Mouse (Mus musculus): ENCODE data around the gene 1190002N15Rik. TPM values are rescaled to one million over a fixed set of nuclear protein-coding genes. Genes with fewer than 3 reads are reported as not detected.
A peak's percentile ranks its signal among the peaks of the same experiment; 100 is the strongest.

Gene 1190002N15Rik
- polyA plus RNA-seq, 1 experiment from 2014 or later = 7.7 TPM

- Histone ChIP-seq H3K9me3 (ENCODE audit: control insufficient read depth, low read length) (no peaks in the 10 kb centered on the region), H3K27me3 (ENCODE audit: control insufficient read depth, insufficient read depth, low read depth, low read length) (no peaks in the 10 kb centered on the region), H3K4me2 (ENCODE audit: low read depth, low read length) (no peak overlapping the region; the same call in 1 of the 2 replicates), H3K9ac (ENCODE audit: low read length) (no peak overlapping the region), H3K36me3 (ENCODE audit: control insufficient read depth, insufficient read depth, low read length) (no peaks in the 10 kb centered on the region), H3K4me1 (replicated peaks; ENCODE audit: control insufficient read depth, insufficient read depth, low read length) (peaks cover 12% of the 10 kb centered on the region), H3K27ac (ENCODE audit: low read length) (no peak overlapping the region), H3K4me3 (ENCODE audit: low read length) (peak overlapping the region; percentile 14; the same call in 1 of the 2 replicates)
- ATAC-seq (ENCODE audit: low read depth) = no peak
These were observed 3.1 kb downstream of the 1190002N15Rik start for GRCm38 (mm10) chr9:94534795-94535194.

- no peaks in the 10 kb centered on the region for H3K27me3 ChIP-seq (ENCODE audit: control insufficient read depth, insufficient read depth, low read depth, low read length)
- H3K4me1 ChIP-seq (replicated peaks; ENCODE audit: control insufficient read depth, insufficient read depth, low read length) = peaks cover 13% of the 10 kb centered on the region
- no peak overlapping the region for H3K27ac ChIP-seq (ENCODE audit: low read length)
- no peak overlapping the region for H3K9ac ChIP-seq (ENCODE audit: low read length)
- ATAC-seq (ENCODE audit: low read depth) = no peak
- WGBS = 69% methylated on average over 2 of the region's 2 CpGs
- no peak overlapping the region for H3K4me3 ChIP-seq (ENCODE audit: low read length)
- no peaks in the 10 kb centered on the region for H3K36me3 ChIP-seq (ENCODE audit: control insufficient read depth, insufficient read depth, low read length)
- H3K4me2 ChIP-seq (ENCODE audit: low read depth, low read length) = peak overlapping the region; percentile 23
- no peaks in the 10 kb centered on the region for H3K9me3 ChIP-seq (ENCODE audit: control insufficient read depth, low read length)
These were observed 3.7 kb downstream of the 1190002N15Rik start for GRCm38 (mm10) chr9:94534226-94534625.

- Histone ChIP-seq H3K4me3 (ENCODE audit: low read length) (no peak overlapping the region), H3K9ac (ENCODE audit: low read length) (peak overlapping the region; percentile 24; the same call in 1 of the 2 replicates), H3K27ac (ENCODE audit: low read length) (no peak overlapping the region), H3K4me2 (ENCODE audit: low read depth, low read length) (peak overlapping the region; percentile 23), H3K4me1 (replicated peaks; ENCODE audit: control insufficient read depth, insufficient read depth, low read length) (peaks cover 13% of the 10 kb centered on the region), H3K9me3 (ENCODE audit: control insufficient read depth, low read length) (no peaks in the 10 kb centered on the region), H3K27me3 (ENCODE audit: control insufficient read depth, insufficient read depth, low read depth, low read length) (no peaks in the 10 kb centered on the region), H3K36me3 (ENCODE audit: control insufficient read depth, insufficient read depth, low read length) (no peaks in the 10 kb centered on the region)
- 31% methylated on average over 4 of the region's 4 CpGs for WGBS
- ATAC-seq (ENCODE audit: low read depth) = no peak
These were observed 4.2 kb downstream of the 1190002N15Rik start for GRCm38 (mm10) chr9:94533641-94534040.

GRCm38 (mm10) chr9:94529987-94530386 lies 7.9 kb downstream of the 1190002N15Rik start:
- H3K4me3 ChIP-seq (ENCODE audit: low read length) = no peak overlapping the region
- no peak overlapping the region for H3K9ac ChIP-seq (ENCODE audit: low read length)
- no peaks in the 10 kb centered on the region for H3K36me3 ChIP-seq (ENCODE audit: control insufficient read depth, insufficient read depth, low read length)
- H3K27me3 ChIP-seq (ENCODE audit: control insufficient read depth, insufficient read depth, low read depth, low read length) = no peaks in the 10 kb centered on the region
- no peak overlapping the region for H3K27ac ChIP-seq (ENCODE audit: low read length)
- H3K9me3 ChIP-seq (ENCODE audit: control insufficient read depth, low read length) = no peaks in the 10 kb centered on the region
- peaks cover 13% of the 10 kb centered on the region for H3K4me1 ChIP-seq (replicated peaks; ENCODE audit: control insufficient read depth, insufficient read depth, low read length)
- no peak for ATAC-seq (ENCODE audit: low read depth)
- H3K4me2 ChIP-seq (ENCODE audit: low read depth, low read length) = no peak overlapping the region

GRCm38 (mm10) chr9:94529146-94529746 lies 8.6 kb downstream of the 1190002N15Rik start:
- Histone ChIP-seq H3K9ac (ENCODE audit: low read length) (no peak overlapping the region), H3K36me3 (ENCODE audit: control insufficient read depth, insufficient read depth, low read length) (no peaks in the 10 kb centered on the region), H3K27me3 (ENCODE audit: control insufficient read depth, insufficient read depth, low read depth, low read length) (no peaks in the 10 kb centered on the region), H3K27ac (ENCODE audit: low read length) (no peak overlapping the region), H3K9me3 (ENCODE audit: control insufficient read depth, low read length) (no peaks in the 10 kb centered on the region), H3K4me1 (replicated peaks; ENCODE audit: control insufficient read depth, insufficient read depth, low read length) (peaks cover 13% of the 10 kb centered on the region), H3K4me3 (ENCODE audit: low read length) (no peak overlapping the region), H3K4me2 (ENCODE audit: low read depth, low read length) (no peak overlapping the region)
- ATAC-seq (ENCODE audit: low read depth) = no peak
- 63% methylated on average over 1 of the region's 1 CpGs for whole genome bisulfite sequencing

GRCm38 (mm10) chr9:94526473-94526872 lies 11.4 kb downstream of the 1190002N15Rik start:
- Histone ChIP-seq H3K9me3 (ENCODE audit: control insufficient read depth, low read length) (no peaks in the 10 kb centered on the region), H3K36me3 (ENCODE audit: control insufficient read depth, insufficient read depth, low read length) (no peaks in the 10 kb centered on the region), H3K4me2 (ENCODE audit: low read depth, low read length) (no peak overlapping the region; the same call in 1 of the 2 replicates), H3K9ac (ENCODE audit: low read length) (no peak overlapping the region), H3K4me3 (ENCODE audit: low read length) (no peak overlapping the region), H3K27ac (ENCODE audit: low read length) (no peak overlapping the region), H3K27me3 (ENCODE audit: control insufficient read depth, insufficient read depth, low read depth, low read length) (no peaks in the 10 kb centered on the region), H3K4me1 (replicated peaks; ENCODE audit: control insufficient read depth, insufficient read depth, low read length) (0 out of 2 replicates have a peak, but pooled peaks cover 8% of the 10 kb centered on the region)
- ATAC-seq (ENCODE audit: low read depth) = peak; percentile 89
- 40% methylated on average over 7 of the region's 7 CpGs for WGBS

- Histone ChIP-seq H3K27me3 (ENCODE audit: control insufficient read depth, insufficient read depth, low read depth, low read length) (no peaks in the 10 kb centered on the region), H3K9me3 (ENCODE audit: control insufficient read depth, low read length) (no peaks in the 10 kb centered on the region), H3K27ac (ENCODE audit: low read length) (no peak overlapping the region), H3K9ac (ENCODE audit: low read length) (no peak overlapping the region), H3K36me3 (ENCODE audit: control insufficient read depth, insufficient read depth, low read length) (no peaks in the 10 kb centered on the region), H3K4me1 (replicated peaks; ENCODE audit: control insufficient read depth, insufficient read depth, low read length) (no peaks in the 10 kb centered on the region), H3K4me3 (ENCODE audit: low read length) (no peak overlapping the region), H3K4me2 (ENCODE audit: low read depth, low read length) (no peak overlapping the region)
- no peak for ATAC-seq (ENCODE audit: low read depth)
- WGBS = 80% methylated on average over 8 of the region's 8 CpGs
These were observed 25.6 kb downstream of the 1190002N15Rik start for GRCm38 (mm10) chr9:94512246-94512645.

GRCm38 (mm10) chr9:94511139-94511538 lies 26.7 kb downstream of the 1190002N15Rik start:
- no peak overlapping the region for H3K4me3 ChIP-seq (ENCODE audit: low read length)
- no peaks in the 10 kb centered on the region for H3K36me3 ChIP-seq (ENCODE audit: control insufficient read depth, insufficient read depth, low read length)
- H3K9ac ChIP-seq (ENCODE audit: low read length) = no peak overlapping the region
- no peak for ATAC-seq (ENCODE audit: low read depth)
- 0 out of 2 replicates have a peak, but pooled peaks cover 2% of the 10 kb centered on the region for H3K4me1 ChIP-seq (replicated peaks; ENCODE audit: control insufficient read depth, insufficient read depth, low read length)
- H3K9me3 ChIP-seq (ENCODE audit: control insufficient read depth, low read length) = no peaks in the 10 kb centered on the region
- H3K4me2 ChIP-seq (ENCODE audit: low read depth, low read length) = no peak overlapping the region
- no peak overlapping the region for H3K27ac ChIP-seq (ENCODE audit: low read length)
- H3K27me3 ChIP-seq (ENCODE audit: control insufficient read depth, insufficient read depth, low read depth, low read length) = no peaks in the 10 kb centered on the region

- 54% methylated on average over 1 of the region's 1 CpGs for WGBS
- H3K36me3 ChIP-seq (ENCODE audit: control insufficient read depth, insufficient read depth, low read length) = no peaks in the 10 kb centered on the region
- H3K4me2 ChIP-seq (ENCODE audit: low read depth, low read length) = no peak overlapping the region
- no peak for ATAC-seq (ENCODE audit: low read depth)
- H3K4me1 ChIP-seq (replicated peaks; ENCODE audit: control insufficient read depth, insufficient read depth, low read length) = 0 out of 2 replicates have a peak, but pooled peaks cover 2% of the 10 kb centered on the region
- H3K27ac ChIP-seq (ENCODE audit: low read length) = no peak overlapping the region
- no peaks in the 10 kb centered on the region for H3K27me3 ChIP-seq (ENCODE audit: control insufficient read depth, insufficient read depth, low read depth, low read length)
- H3K9ac ChIP-seq (ENCODE audit: low read length) = no peak overlapping the region
- H3K4me3 ChIP-seq (ENCODE audit: low read length) = no peak overlapping the region
- H3K9me3 ChIP-seq (ENCODE audit: control insufficient read depth, low read length) = no peaks in the 10 kb centered on the region
These were observed 30.9 kb downstream of the 1190002N15Rik start for GRCm38 (mm10) chr9:94506980-94507379.
